Mouse (Mus musculus): ENCODE data around the gene Sde2. TPM values are rescaled to one million over a fixed set of nuclear protein-coding genes. Genes with fewer than 3 reads are reported as not detected.

Gene Sde2
- polyA plus RNA-seq (2014; fragmentation: Nextera tagmentation; extraction: Ambion mirVana), result 34.7 and 35.2 TPM in 2 replicates

GRCm38 (mm10) chr1:180850316-180851270 lies at the start of gene Sde2:
TSS of gene Sde2 (plus strand) at chr1:180851127.
- H3K4me2 ChIP-seq (replicated peaks; ENCODE audit: low read depth, low read length), result peak within 1 kb of the TSS; percentile 82
- WGBS, result under 1% methylated on average over 77 of the region's 77 CpGs
- peak within 1 kb of the TSS; percentile 78 for H3K4me3 ChIP-seq (ENCODE audit: low read depth, low read length)
- H3K4me1 ChIP-seq (ENCODE audit: control insufficient read depth, insufficient read depth, low read length), result peaks cover 28% of the 10 kb centered on the region
- H3K36me3 ChIP-seq (ENCODE audit: control insufficient read depth, insufficient read depth, low read length), result 0 out of 2 replicates have a peak, but pooled peaks cover 1% of the 10 kb centered on the region
- H3K9me3 ChIP-seq (ENCODE audit: control insufficient read depth, low read depth, low read length), result no peaks in the 10 kb centered on the region
- peak within 1 kb of the TSS; percentile 99 for H3K27ac ChIP-seq (ENCODE audit: low read length)
- peak; percentile 99 for ATAC-seq (ENCODE audit: insufficient number of reproducible peaks, insufficient read depth, low FRiP score, low read depth)
- H3K27me3 ChIP-seq (ENCODE audit: control insufficient read depth, insufficient read depth, low read length), result no peaks in the 10 kb centered on the region
- peak within 1 kb of the TSS; percentile 83 for H3K9ac ChIP-seq (replicated peaks; ENCODE audit: low read depth, low read length)

- 71% methylated on average over 3 of the region's 3 CpGs for WGBS
- ATAC-seq (ENCODE audit: insufficient number of reproducible peaks, insufficient read depth, low FRiP score, low read depth), result no peak
- H3K9ac ChIP-seq (replicated peaks; ENCODE audit: low read depth, low read length), result no peak overlapping the region
- H3K4me3 ChIP-seq (ENCODE audit: low read depth, low read length), result no peak overlapping the region
- no peak overlapping the region for H3K4me2 ChIP-seq (replicated peaks; ENCODE audit: low read depth, low read length)
- no peaks in the 10 kb centered on the region for H3K27me3 ChIP-seq (ENCODE audit: control insufficient read depth, insufficient read depth, low read length)
- H3K9me3 ChIP-seq (ENCODE audit: control insufficient read depth, low read depth, low read length), result no peaks in the 10 kb centered on the region; the same call in 1 of the 2 replicates
- H3K27ac ChIP-seq (ENCODE audit: low read length), result no peak overlapping the region
- peaks cover 54% of the 10 kb centered on the region for H3K36me3 ChIP-seq (ENCODE audit: control insufficient read depth, insufficient read depth, low read length)
- H3K4me1 ChIP-seq (ENCODE audit: control insufficient read depth, insufficient read depth, low read length), result no peaks in the 10 kb centered on the region
These were observed 49.4 kb upstream of the Sde2 start for GRCm38 (mm10) chr1:180801466-180801994.

GRCm38 (mm10) chr1:180803881-180804280 lies 47.0 kb upstream of the Sde2 start:
- 90% methylated on average over 6 of the region's 6 CpGs for WGBS

GRCm38 (mm10) chr1:180808831-180809230 lies 42.1 kb upstream of the Sde2 start:
- Histone ChIP-seq H3K27ac (ENCODE audit: low read length) (no peak overlapping the region), H3K27me3 (ENCODE audit: control insufficient read depth, insufficient read depth, low read length) (no peaks in the 10 kb centered on the region), H3K9ac (replicated peaks; ENCODE audit: low read depth, low read length) (no peak overlapping the region), H3K4me2 (replicated peaks; ENCODE audit: low read depth, low read length) (no peak overlapping the region), H3K4me1 (ENCODE audit: control insufficient read depth, insufficient read depth, low read length) (peaks cover 4% of the 10 kb centered on the region; the same call in 1 of the 2 replicates), H3K9me3 (ENCODE audit: control insufficient read depth, low read depth, low read length) (no peaks in the 10 kb centered on the region), H3K4me3 (ENCODE audit: low read depth, low read length) (no peak overlapping the region), H3K36me3 (ENCODE audit: control insufficient read depth, insufficient read depth, low read length) (peaks cover 66% of the 10 kb centered on the region)
- WGBS, result 78% methylated on average over 5 of the region's 5 CpGs
- no peak for ATAC-seq (ENCODE audit: insufficient number of reproducible peaks, insufficient read depth, low FRiP score, low read depth)

More at GRCm38 (mm10) chr1:180803881-180804280, 47.0 kb upstream of the Sde2 start:
- peaks cover 75% of the 10 kb centered on the region for H3K36me3 ChIP-seq (ENCODE audit: control insufficient read depth, insufficient read depth, low read length)
- no peaks in the 10 kb centered on the region for H3K4me1 ChIP-seq (ENCODE audit: control insufficient read depth, insufficient read depth, low read length)
- H3K9ac ChIP-seq (replicated peaks; ENCODE audit: low read depth, low read length), result no peak overlapping the region
- no peak overlapping the region for H3K27ac ChIP-seq (ENCODE audit: low read length)
- no peaks in the 10 kb centered on the region for H3K9me3 ChIP-seq (ENCODE audit: control insufficient read depth, low read depth, low read length)
- no peak for ATAC-seq (ENCODE audit: insufficient number of reproducible peaks, insufficient read depth, low FRiP score, low read depth)
- no peak overlapping the region for H3K4me2 ChIP-seq (replicated peaks; ENCODE audit: low read depth, low read length)
- H3K27me3 ChIP-seq (ENCODE audit: control insufficient read depth, insufficient read depth, low read length), result no peaks in the 10 kb centered on the region
- H3K4me3 ChIP-seq (ENCODE audit: low read depth, low read length), result no peak overlapping the region

GRCm38 (mm10) chr1:180810976-180811375 lies 40.0 kb upstream of the Sde2 start:
- Histone ChIP-seq H3K27ac (ENCODE audit: low read length) (no peak overlapping the region), H3K9ac (replicated peaks; ENCODE audit: low read depth, low read length) (no peak overlapping the region), H3K4me2 (replicated peaks; ENCODE audit: low read depth, low read length) (peak overlapping the region; percentile 46), H3K4me1 (ENCODE audit: control insufficient read depth, insufficient read depth, low read length) (peaks cover 9% of the 10 kb centered on the region; the same call in 1 of the 2 replicates), H3K27me3 (ENCODE audit: control insufficient read depth, insufficient read depth, low read length) (no peaks in the 10 kb centered on the region), H3K9me3 (ENCODE audit: control insufficient read depth, low read depth, low read length) (no peaks in the 10 kb centered on the region), H3K4me3 (ENCODE audit: low read depth, low read length) (peak overlapping the region; percentile 75), H3K36me3 (ENCODE audit: control insufficient read depth, insufficient read depth, low read length) (peaks cover 45% of the 10 kb centered on the region)
- ATAC-seq (ENCODE audit: insufficient number of reproducible peaks, insufficient read depth, low FRiP score, low read depth), result no peak
- 65% methylated on average over 7 of the region's 7 CpGs for WGBS

- peaks cover 9% of the 10 kb centered on the region; the same call in 1 of the 2 replicates for H3K4me1 ChIP-seq (ENCODE audit: control insufficient read depth, insufficient read depth, low read length)
- peak overlapping the region; percentile 99 for H3K9ac ChIP-seq (replicated peaks; ENCODE audit: low read depth, low read length)
- peaks cover 36% of the 10 kb centered on the region for H3K36me3 ChIP-seq (ENCODE audit: control insufficient read depth, insufficient read depth, low read length)
- no peaks in the 10 kb centered on the region for H3K27me3 ChIP-seq (ENCODE audit: control insufficient read depth, insufficient read depth, low read length)
- ATAC-seq (ENCODE audit: insufficient number of reproducible peaks, insufficient read depth, low FRiP score, low read depth), result no peak
- WGBS, result 2% methylated on average over 27 of the region's 27 CpGs
- peak overlapping the region; percentile 100 for H3K27ac ChIP-seq (ENCODE audit: low read length)
- peak overlapping the region; percentile 46 for H3K4me2 ChIP-seq (replicated peaks; ENCODE audit: low read depth, low read length)
- H3K4me3 ChIP-seq (ENCODE audit: low read depth, low read length), result peak overlapping the region; percentile 75
- H3K9me3 ChIP-seq (ENCODE audit: control insufficient read depth, low read depth, low read length), result no peaks in the 10 kb centered on the region
These were observed 39.1 kb upstream of the Sde2 start for GRCm38 (mm10) chr1:180811596-180812462.

- peak overlapping the region; percentile 100 for H3K27ac ChIP-seq (ENCODE audit: low read length)
These were observed 38.2 kb upstream of the Sde2 start for GRCm38 (mm10) chr1:180812463-180813408.

More at GRCm38 (mm10) chr1:180812463-180813408, 38.2 kb upstream of the Sde2 start:
- no peaks in the 10 kb centered on the region for H3K27me3 ChIP-seq (ENCODE audit: control insufficient read depth, insufficient read depth, low read length)
- H3K4me3 ChIP-seq (ENCODE audit: low read depth, low read length), result peak overlapping the region; percentile 75
- under 1% methylated on average over 71 of the region's 71 CpGs for WGBS
- peak overlapping the region; percentile 46; the same call in 1 of the 2 replicates for H3K4me2 ChIP-seq (replicated peaks; ENCODE audit: low read depth, low read length)
- peak overlapping the region; percentile 99 for H3K9ac ChIP-seq (replicated peaks; ENCODE audit: low read depth, low read length)
- no peak for ATAC-seq (ENCODE audit: insufficient number of reproducible peaks, insufficient read depth, low FRiP score, low read depth)
- H3K36me3 ChIP-seq (ENCODE audit: control insufficient read depth, insufficient read depth, low read length), result peaks cover 27% of the 10 kb centered on the region
- H3K4me1 ChIP-seq (ENCODE audit: control insufficient read depth, insufficient read depth, low read length), result peaks cover 9% of the 10 kb centered on the region; the same call in 1 of the 2 replicates
- H3K9me3 ChIP-seq (ENCODE audit: control insufficient read depth, low read depth, low read length), result no peaks in the 10 kb centered on the region
